Mouse (Mus musculus) brain, embryonic 14.5 days (tissue): Measurements from ENCODE around the gene Hsh2d.

Experiments
- CTCF ChIP-seq: fragments of 200-500 bp; IDR thresholded peaks from 2 replicates; pipeline ENCODE4 v1.5.1; 2012; ENCODE audit warnings: inconsistent platforms, mild to moderate bottlenecking, moderate library complexity, borderline replicate concordance; ENCODE audit not compliant: insufficient read depth, insufficient read length; ENCODE audit errors: extremely low read depth
- POLR2A ChIP-seq: fragments of 200-500 bp; IDR thresholded peaks from 2 replicates; pipeline ENCODE4 v1.6.1; 2012; ENCODE audit warnings: mild to moderate bottlenecking, inconsistent platforms, borderline replicate concordance; ENCODE audit not compliant: poor library complexity, insufficient read depth, insufficient read length, severe bottlenecking; ENCODE audit errors: extremely low read depth

DNA sequence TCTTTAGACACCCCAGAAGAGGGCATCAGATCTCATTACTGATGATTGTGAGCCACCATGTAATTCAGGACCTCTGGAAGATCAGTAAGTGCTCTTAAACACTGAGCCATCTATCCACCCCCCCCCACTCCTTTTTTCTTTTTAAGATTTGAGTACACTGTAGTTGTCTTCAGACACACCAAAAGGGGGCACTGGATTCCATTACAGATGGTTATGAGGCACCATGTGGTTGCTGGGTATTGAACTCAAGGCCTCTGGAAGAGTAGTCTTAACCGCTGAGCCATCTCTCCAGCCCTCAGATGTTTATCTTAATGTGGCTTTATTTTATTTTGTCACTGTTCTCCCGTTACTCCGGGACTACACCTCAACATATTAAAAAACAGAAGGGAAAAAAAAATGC lies 29.4 kb upstream of the Hsh2d start:
- TF ChIP-seq CTCF (no peak), POLR2A (no peak)
